Mouse (Mus musculus) ES-Bruce4 (cell line): ENCODE data around the gene Rapgefl1. TPM values are rescaled to one million over a fixed set of nuclear protein-coding genes. Genes with fewer than 3 reads are reported as not detected.

Experiments
- H3K27ac ChIP-seq: 2 replicates; pipeline ENCODE4 v1.5.1; 2012; ENCODE audit warnings: low read length, inconsistent platforms; ENCODE audit not compliant: insufficient read depth
- H3K27me3 ChIP-seq: 2 replicates; pipeline ENCODE4 v1.6.1; 2012; ENCODE audit warnings: mild to moderate bottlenecking, low read length, inconsistent platforms; ENCODE audit not compliant: control insufficient read depth, poor library complexity, insufficient read depth, severe bottlenecking
- H3K36me3 ChIP-seq: 2 replicates; pipeline ENCODE4 v1.6.1; 2012; ENCODE audit warnings: inconsistent platforms, mild to moderate bottlenecking, low read length, moderate library complexity; ENCODE audit not compliant: control insufficient read depth, poor library complexity, insufficient read depth, severe bottlenecking
- H3K4me1 ChIP-seq: one replicate; pipeline ENCODE4 v1.8.1; 2011; ENCODE audit warnings: low read length; ENCODE audit not compliant: control insufficient read depth, insufficient read depth
- H3K4me3 ChIP-seq: 2 replicates; pipeline ENCODE4 v1.5.1; 2011; ENCODE audit warnings: low read depth, mild to moderate bottlenecking, low read length
- H3K9ac ChIP-seq: 2 replicates; pipeline ENCODE4 v1.6.1; 2012; ENCODE audit warnings: low read depth, mild to moderate bottlenecking, inconsistent platforms; ENCODE audit not compliant: poor library complexity, severe bottlenecking
- H3K9me3 ChIP-seq: replicated peaks from 2 replicates; pipeline ENCODE4 v1.6.1; 2012; ENCODE audit warnings: mild to moderate bottlenecking, low read length, inconsistent platforms; ENCODE audit not compliant: control insufficient read depth, poor library complexity, insufficient read depth, severe bottlenecking
- CTCF ChIP-seq: IDR thresholded peaks from one replicate; pipeline ENCODE4 v1.8.1; 2011; ENCODE audit warnings: low read depth, low read length
- EP300 ChIP-seq: IDR thresholded peaks from 2 replicates; pipeline ENCODE4 v1.6.1; 2011; ENCODE audit warnings: low read depth, low read length; ENCODE audit not compliant: insufficient read depth
- POLR2A ChIP-seq: IDR thresholded peaks from one replicate; pipeline ENCODE4 v1.8.1; 2011; ENCODE audit warnings: low read length; ENCODE audit not compliant: insufficient read depth
- polyA plus RNA-seq: library from polyadenylated mRNA; stranded (reverse); fragments of >200 nt; gene quantifications from 2 replicates; pipeline ENCODE4 v1.2.4, GENCODE M21; 2011; ENCODE audit warnings: low read depth; ENCODE audit not compliant: missing spikeins, insufficient read depth, insufficient read length

Rapgefl1 gene
- polyA plus RNA-seq, 1 experiment: 3.5 TPM

- Histone ChIP-seq H3K27ac (peak within 1 kb of the TSS; percentile 82), H3K9ac (peak within 1 kb of the TSS; percentile 75), H3K4me3 (peak within 1 kb of the TSS; percentile 68), H3K9me3 (no peaks in the 10 kb centered on the region), H3K36me3 (peaks cover 5% of the 10 kb centered on the region), H3K27me3 (no peaks in the 10 kb centered on the region), H3K4me1 (peaks cover 2% of the 10 kb centered on the region)
- TF ChIP-seq CTCF: peak; percentile 46
- no peak for TF ChIP-seq EP300
- peak; percentile 58 for TF ChIP-seq POLR2A
Measured at GRCm38 (mm10) chr11:98863028-98863750, 26.6 kb downstream of the Rapgefl1 start, which contains the start of gene Wipf2. Gene Wipf2, plus strand, starts transcription at chr11:98863638.

- Histone ChIP-seq H3K9me3 (no peaks in the 10 kb centered on the region), H3K4me3 (peak overlapping the region; percentile 65), H3K27me3 (no peaks in the 10 kb centered on the region), H3K4me1 (peaks cover 1% of the 10 kb centered on the region), H3K27ac (peak overlapping the region; percentile 82), H3K9ac (peak overlapping the region; percentile 75), H3K36me3 (peaks cover 5% of the 10 kb centered on the region)
- no peak for TF ChIP-seq POLR2A
- no peak for TF ChIP-seq CTCF
- TF ChIP-seq EP300: no peak
Measured at GRCm38 (mm10) chr11:98863751-98864429, 27.3 kb downstream of the Rapgefl1 start.

DNA sequence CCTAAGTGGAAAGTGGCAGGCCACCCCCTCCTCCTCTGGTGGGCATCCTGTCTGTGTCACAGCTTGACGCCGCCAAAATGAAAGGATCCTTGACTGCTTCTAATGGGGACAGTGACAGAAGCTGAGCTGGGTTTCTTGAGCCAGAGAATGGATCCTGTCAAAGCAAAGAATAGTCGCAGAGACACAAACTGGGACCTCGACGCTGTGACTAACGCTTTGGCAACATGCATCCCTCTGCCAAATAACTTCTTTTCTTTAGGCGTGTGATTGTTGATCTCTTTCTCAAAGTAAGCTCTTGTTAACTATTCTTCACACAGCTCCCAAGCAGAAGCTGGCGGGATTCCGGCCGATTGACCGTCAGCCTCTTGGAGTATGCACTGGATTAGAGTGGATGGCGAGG lies 30.7 kb downstream of the Rapgefl1 start:
- Histone ChIP-seq H3K27me3 (no peaks in the 10 kb centered on the region), H3K4me3 (no peak overlapping the region), H3K36me3 (peaks cover 12% of the 10 kb centered on the region), H3K9me3 (no peaks in the 10 kb centered on the region), H3K4me1 (no peaks in the 10 kb centered on the region), H3K27ac (no peak overlapping the region), H3K9ac (no peak overlapping the region)
- TF ChIP-seq CTCF (no peak), EP300 (no peak), POLR2A (no peak)

DNA sequence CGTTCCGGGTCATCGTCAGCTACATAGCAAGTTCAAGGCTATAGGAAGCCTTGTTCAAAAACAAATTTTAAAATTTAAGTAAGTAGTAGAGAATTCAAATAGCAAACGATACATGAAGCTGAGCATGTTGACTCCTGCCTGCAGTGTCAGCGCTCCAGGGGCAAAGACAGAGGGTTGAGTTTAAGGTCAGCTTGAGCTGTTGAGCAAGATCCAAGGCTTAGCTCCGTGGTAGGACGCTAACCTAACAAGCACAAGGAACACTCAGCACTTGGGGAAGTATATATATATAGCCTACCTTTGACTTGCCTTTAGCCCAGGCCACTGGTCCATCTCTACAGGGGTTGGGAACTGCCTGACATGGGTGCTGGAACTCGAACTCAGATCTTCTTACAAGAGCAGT lies 33.3 kb downstream of the Rapgefl1 start:
- no peak overlapping the region for H3K4me3 ChIP-seq

DNA sequence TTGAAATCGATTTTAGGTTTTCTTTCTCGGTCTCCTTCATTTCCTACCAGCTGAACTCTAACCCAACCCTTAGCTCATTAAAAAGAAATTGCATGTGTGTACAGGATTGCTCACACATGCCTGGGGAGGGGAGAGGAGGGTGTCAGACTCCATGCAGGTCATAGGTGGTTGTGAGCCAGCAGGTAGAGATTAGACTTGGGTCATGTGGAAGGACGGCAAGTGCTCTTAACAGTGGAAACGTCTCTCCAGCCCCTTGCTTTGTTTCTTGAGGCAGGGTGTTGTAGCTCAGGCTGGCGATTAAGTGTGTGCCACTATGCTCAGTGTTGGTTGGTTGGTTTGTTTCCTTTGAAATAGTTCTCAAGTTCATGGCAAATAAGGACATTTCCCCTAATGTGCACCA lies 34.2 kb downstream of the Rapgefl1 start:
- no peaks in the 10 kb centered on the region for H3K4me1 ChIP-seq
- peaks cover 12% of the 10 kb centered on the region for H3K36me3 ChIP-seq
- TF ChIP-seq EP300 (no peak), POLR2A (no peak), CTCF (no peak)

More for the DNA sequence above, 33.3 kb downstream of the Rapgefl1 start:
- H3K4me1 ChIP-seq: no peaks in the 10 kb centered on the region
- H3K27ac ChIP-seq: no peak overlapping the region
- H3K27me3 ChIP-seq: no peaks in the 10 kb centered on the region
- peaks cover 12% of the 10 kb centered on the region for H3K36me3 ChIP-seq
- no peak for TF ChIP-seq POLR2A
- TF ChIP-seq EP300: no peak
- no peak for TF ChIP-seq CTCF
- H3K9me3 ChIP-seq: no peaks in the 10 kb centered on the region
- H3K9ac ChIP-seq: no peak overlapping the region

DNA sequence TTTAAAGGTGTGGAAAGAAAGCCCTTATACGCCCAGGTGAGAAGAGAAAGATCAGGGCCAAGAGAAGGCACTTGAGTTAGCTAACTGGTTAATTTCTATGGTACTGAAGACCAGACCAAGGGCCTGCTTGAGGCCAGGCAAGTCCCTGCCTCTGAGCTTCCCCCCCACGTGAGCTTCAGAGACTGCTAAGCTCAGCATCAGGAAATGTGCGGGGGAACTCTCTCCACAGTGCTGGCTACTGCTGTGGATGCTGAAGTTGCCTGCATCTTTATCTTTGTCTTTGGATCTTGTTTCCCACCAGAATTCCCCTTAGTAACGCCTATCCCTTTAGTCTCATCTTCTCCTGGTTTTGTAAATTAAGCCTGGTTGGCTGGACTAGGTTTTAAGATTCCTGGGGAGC lies 34.8 kb downstream of the Rapgefl1 start:
- Histone ChIP-seq H3K36me3 (peaks cover 12% of the 10 kb centered on the region), H3K27ac (no peak overlapping the region)
- TF ChIP-seq POLR2A (no peak), CTCF (no peak), EP300 (no peak)

More for the DNA sequence above, 34.2 kb downstream of the Rapgefl1 start:
- Histone ChIP-seq H3K27ac (no peak overlapping the region), H3K27me3 (no peaks in the 10 kb centered on the region), H3K9ac (no peak overlapping the region), H3K9me3 (no peaks in the 10 kb centered on the region), H3K4me3 (no peak overlapping the region)

More for the DNA sequence above, 34.8 kb downstream of the Rapgefl1 start:
- H3K9ac ChIP-seq: no peak overlapping the region
- no peak overlapping the region for H3K4me3 ChIP-seq
- no peaks in the 10 kb centered on the region for H3K4me1 ChIP-seq
- H3K27me3 ChIP-seq: no peaks in the 10 kb centered on the region
- H3K9me3 ChIP-seq: no peaks in the 10 kb centered on the region
